In genomic region chrX:153528399-153528798, GRCm38 (mm10) we compare ENCODE assay signal across 8 mouse cellular contexts. TPM values are rescaled to one million over a fixed set of nuclear protein-coding genes. Genes with fewer than 3 reads are reported as not detected.
DNase-seq lines count a peak whose midpoint lies in the region; ATAC-seq and TF ChIP-seq lines count a peak whose summit lies in the region.
"Had no signal": no experiment of that assay in that cellular context is flagged by ENCODE, and none has a peak within 500 bp of the region (broad histone marks: within the 10 kb centered on the region; RNA-seq: fewer than 3 reads in every experiment).

No protein-coding gene starts in this region.

- H3K27ac ChIP-seq in kidney, adult 2 months (ENCODE audit: insufficient read depth, low read depth, low read length): no peak overlapping the region
- H3K27ac ChIP-seq in kidney, embryonic 16.5 days (ENCODE audit: low read length): no peak overlapping the region
- H3K27ac ChIP-seq: neural tube, embryonic 13.5 days had no signal

- H3K4me2 ChIP-seq in kidney, embryonic 16.5 days (replicated peaks; ENCODE audit: low read depth, low read length): no peak overlapping the region
- H3K4me2 ChIP-seq: neural tube, embryonic 13.5 days had no signal

- H3K36me3 ChIP-seq in kidney, adult 2 months (ENCODE audit: control insufficient read depth, insufficient read depth, low read length): no peaks in the 10 kb centered on the region
- no peaks in the 10 kb centered on the region for H3K36me3 ChIP-seq in kidney, embryonic 16.5 days (ENCODE audit: insufficient read depth, low read length)
- H3K36me3 ChIP-seq: neural tube, embryonic 13.5 days had no signal

- ATAC-seq in kidney, embryonic 16.5 days (ENCODE audit: low FRiP score, low TSS enrichment): no peak
- ATAC-seq in CD4-positive, CD25-positive, alpha-beta regulatory T cell, adult 4 months: peak; percentile 32

- no peak overlapping the region for H3K4me3 ChIP-seq in kidney, adult 2 months (ENCODE audit: insufficient read depth, low read depth, low read length)
- H3K4me3 ChIP-seq in kidney, embryonic 16.5 days (ENCODE audit: low read length): no peak overlapping the region
- H3K4me3 ChIP-seq: neural tube, embryonic 13.5 days had no signal

- no peak overlapping the region for H3K9ac ChIP-seq in kidney, embryonic 16.5 days (replicated peaks; ENCODE audit: low read length)
- H3K9ac ChIP-seq: neural tube, embryonic 13.5 days had no signal

- no peaks in the 10 kb centered on the region for H3K4me1 ChIP-seq in kidney, adult 2 months (ENCODE audit: control insufficient read depth, insufficient read depth, low read length)
- H3K4me1 ChIP-seq in kidney, embryonic 16.5 days (ENCODE audit: insufficient read depth, low read length): no peaks in the 10 kb centered on the region
- H3K4me1 ChIP-seq: neural tube, embryonic 13.5 days had no signal

- TF ChIP-seq CTCF in kidney, adult 2 months (conservative IDR thresholded peaks at IDR 0.05; ENCODE audit: insufficient read depth, insufficient read length, low read depth, low read length): peak; percentile 42

- TF ChIP-seq POLR2A in kidney, adult 2 months (IDR thresholded peaks at IDR 0.05; ENCODE audit: low read depth, low read length): no peak

- WGBS in kidney, adult 2 months: 16% methylated on average over 2 of the region's 2 CpGs
- 35% methylated on average over 2 of the region's 2 CpGs for WGBS in kidney, embryonic 16.5 days

- H3K9me3 ChIP-seq in kidney, embryonic 16.5 days (ENCODE audit: low read length): no peaks in the 10 kb centered on the region
- H3K9me3 ChIP-seq: neural tube, embryonic 13.5 days had no signal

- no peaks in the 10 kb centered on the region for H3K27me3 ChIP-seq in kidney, adult 2 months (replicated peaks; ENCODE audit: control insufficient read depth, insufficient read depth, low read length)
- H3K27me3 ChIP-seq in kidney, embryonic 16.5 days (ENCODE audit: insufficient read depth, low read length): no peaks in the 10 kb centered on the region
- H3K27me3 ChIP-seq: neural tube, embryonic 13.5 days had no signal

- DNase-seq in kidney, adult 2 months: peak; percentile 17
- peak; percentile 21 for DNase-seq in ZHBTc4 (ENCODE audit: low read depth, low spot score)
- DNase-seq in lung, postnatal 10 days: peak; percentile 21
- no peak for DNase-seq in thymus, postnatal 25 days
- no peak for DNase-seq in thymus, postnatal 0 days (ENCODE audit: low spot score)

RNA-seq across cellular contexts. Expression of gene Cypt3, which starts 30.0 kb away (rescaled TPM):
- not detected in 2 replicates for polyA plus RNA-seq in kidney, adult 2 months (2012; rRNA removed)
- polyA plus RNA-seq in kidney, embryonic 16.5 days (2015; fragmentation: Nextera tagmentation; extraction: Ambion mirVana): not detected in 2 replicates
- polyA plus RNA-seq in CD4-positive, CD25-positive, alpha-beta regulatory T cell, adult 4 months (2017; shearing (Covaris generic)): not detected
- polyA plus RNA-seq in thymus, postnatal 0 days (2015; fragmentation: Nextera tagmentation; extraction: Ambion mirVana): not detected in 2 replicates
- polyA plus RNA-seq: neural tube, embryonic 13.5 days had no signal

RNA-seq across cellular contexts. Expression of gene Ubqln2, which starts 30.4 kb away (rescaled TPM):
- polyA plus RNA-seq in kidney, adult 2 months (2012; rRNA removed): 26.0 and 28.7 TPM in 2 replicates
- 14.4 and 19.6 TPM in 2 replicates for polyA plus RNA-seq in kidney, embryonic 16.5 days (2015; fragmentation: Nextera tagmentation; extraction: Ambion mirVana)
- 1 to 10 TPM; 2.2 to 4.7 TPM for polyA plus RNA-seq in CD4-positive, CD25-positive, alpha-beta regulatory T cell, adult 4 months (2017; shearing (Covaris generic))
- 8.7 and 9.2 TPM in 2 replicates for polyA plus RNA-seq in thymus, postnatal 0 days (2015; fragmentation: Nextera tagmentation; extraction: Ambion mirVana)

Comparison
In these comparisons a context has a peak if more than half of its experiments do, and no peak if none do; other contexts are left out.
1. DNase-seq: peak in kidney, adult 2 months (single experiment), ZHBTc4 (single experiment) and lung, postnatal 10 days (single experiment); none in thymus, postnatal 25 days (single experiment) and thymus, postnatal 0 days (single experiment).